Mouse (Mus musculus) MEL (cell line): ENCODE results near the gene Glod5. TPM values are rescaled to one million over a fixed set of nuclear protein-coding genes. Genes with fewer than 3 reads are reported as not detected.

Source experiments
- DNase-seq: peaks from one replicate; pipeline ENCODE4 v3.0.0; 2011; ENCODE audit warnings: low read depth, low spot score
- H3K27ac ChIP-seq: 2 replicates; pipeline ENCODE4 v1.5.1; 2012; ENCODE audit warnings: low read depth, mild to moderate bottlenecking, control low read depth, low read length, moderate library complexity; ENCODE audit not compliant: control insufficient read depth
- H3K27me3 ChIP-seq, 2 experiments: fragments of 150-350 bp in 1 of 2; sonication (generic) in 1 of 2; 2 replicates each; pipeline ENCODE4 v1.6.1; 2012; ENCODE audit warnings: low read length in 2 of 2, mild to moderate bottlenecking in 2 of 2, improper control_type of control experiment in 1 of 2, moderate library complexity in 1 of 2; ENCODE audit not compliant: insufficient read depth in 2 of 2, control insufficient read depth in 1 of 2
- H3K36me3 ChIP-seq, 2 experiments: 2 replicates each; pipeline ENCODE4 v1.6.1; 2012 to 2014; ENCODE audit warnings: low read length in 2 of 2, improper control_type of control experiment in 1 of 2, inconsistent platforms in 1 of 2, mild to moderate bottlenecking in 1 of 2; ENCODE audit not compliant: insufficient read depth in 2 of 2, control insufficient read depth in 1 of 2
- H3K4me1 ChIP-seq, 2 experiments: fragments of 150-350 bp in 1 of 2; sonication (generic) in 1 of 2; 2 replicates each; pipeline ENCODE4 v1.6.1; 2012; ENCODE audit warnings: low read length in 2 of 2, improper control_type of control experiment in 1 of 2, mild to moderate bottlenecking in 1 of 2; ENCODE audit not compliant: insufficient read depth in 2 of 2, control insufficient read depth in 1 of 2
- H3K4me3 ChIP-seq, 2 experiments: fragments of 150-350 bp in 1 of 2; sonication (generic) in 1 of 2; 2 replicates each; pipeline ENCODE4 v1.5.1; 2012; ENCODE audit warnings: low read depth in 2 of 2, low read length in 2 of 2, mild to moderate bottlenecking in 2 of 2, moderate library complexity in 2 of 2, control low read depth in 1 of 2, improper control_type of control experiment in 1 of 2; ENCODE audit not compliant: control insufficient read depth in 1 of 2, insufficient read depth in 1 of 2
- H3K79me2 ChIP-seq: 2 replicates; pipeline ENCODE4 v1.6.1; 2012; ENCODE audit warnings: mild to moderate bottlenecking, low read length, moderate library complexity; ENCODE audit not compliant: control insufficient read depth, poor library complexity, insufficient read depth
- H3K9ac ChIP-seq: 2 replicates; pipeline ENCODE4 v1.6.1; 2012; ENCODE audit warnings: low read depth, mild to moderate bottlenecking, control low read depth, low read length, moderate library complexity; ENCODE audit not compliant: control insufficient read depth, poor library complexity, severe bottlenecking
- H3K9me3 ChIP-seq: fragments of 150-350 bp; sonication (generic); replicated peaks from 2 replicates; pipeline ENCODE4 v1.6.1; 2012; ENCODE audit warnings: mild to moderate bottlenecking, low read length, improper control_type of control experiment, moderate library complexity; ENCODE audit not compliant: insufficient read depth
- BHLHE40 ChIP-seq: IDR thresholded peaks from 2 replicates; pipeline ENCODE4 v1.6.1; 2012; ENCODE audit warnings: low read depth, mild to moderate bottlenecking, inconsistent platforms, low read length, improper control_type of control experiment, borderline replicate concordance
- CHD1 ChIP-seq: IDR thresholded peaks from 2 replicates; pipeline ENCODE4 v1.6.1; 2012; ENCODE audit warnings: low read depth, mild to moderate bottlenecking, inconsistent platforms, low read length, improper control_type of control experiment
- CTCF ChIP-seq, 3 experiments: IDR thresholded peaks in 2 of 3; conservative IDR thresholded peaks in 1 of 3; 2 replicates each; pipeline ENCODE4 v1.5.1; 2011 to 2012; ENCODE audit warnings: low read length in 3 of 3, low read depth in 2 of 3, mild to moderate bottlenecking in 2 of 3, improper control_type of control experiment in 1 of 3, inconsistent platforms in 1 of 3, mixed read lengths in 1 of 3, moderate library complexity in 1 of 3; ENCODE audit not compliant: control insufficient read depth in 1 of 3, insufficient read depth in 1 of 3, poor library complexity in 1 of 3, severe bottlenecking in 1 of 3
- ELF1 ChIP-seq: IDR thresholded peaks from 2 replicates; pipeline ENCODE4 v1.6.1; 2014; ENCODE audit warnings: low read depth, mild to moderate bottlenecking, inconsistent platforms, low read length, improper control_type of control experiment, moderate library complexity
- MEF2A ChIP-seq: IDR thresholded peaks from 2 replicates; pipeline ENCODE4 v1.6.1; 2014; ENCODE audit warnings: low read depth, mild to moderate bottlenecking, inconsistent platforms, low read length, improper control_type of control experiment; ENCODE audit not compliant: poor library complexity, insufficient replicate concordance, severe bottlenecking; ENCODE audit errors: extremely low read depth
- MXI1 ChIP-seq: IDR thresholded peaks from 2 replicates; pipeline ENCODE4 v1.6.1; 2011; ENCODE audit warnings: mild to moderate bottlenecking, low read depth, low read length, improper control_type of control experiment
- NELFE ChIP-seq: IDR thresholded peaks from 2 replicates; pipeline ENCODE4 v1.6.1; 2011; ENCODE audit warnings: low read depth, low read length, improper control_type of control experiment
- POLR2AphosphoS5 ChIP-seq: IDR thresholded peaks from 2 replicates; pipeline ENCODE4 v1.6.1; 2012; ENCODE audit warnings: low read depth, borderline replicate concordance, mild to moderate bottlenecking, inconsistent platforms, low read length, moderate library complexity, mixed read lengths
- RAD21 ChIP-seq: IDR thresholded peaks from 2 replicates; pipeline ENCODE4 v1.6.1; 2011; ENCODE audit warnings: mild to moderate bottlenecking, low read depth, low read length, improper control_type of control experiment
- SMC3 ChIP-seq: IDR thresholded peaks from 2 replicates; pipeline ENCODE4 v1.6.1; 2011; ENCODE audit warnings: low read depth, low read length, improper control_type of control experiment
- ZC3H11A ChIP-seq: IDR thresholded peaks from 2 replicates; pipeline ENCODE4 v1.6.1; 2012; ENCODE audit warnings: low read depth, mild to moderate bottlenecking, inconsistent platforms, low read length, improper control_type of control experiment
- ZKSCAN1 ChIP-seq: IDR thresholded peaks from 2 replicates; pipeline ENCODE4 v1.6.1; 2012; ENCODE audit warnings: low read depth, mild to moderate bottlenecking, inconsistent platforms, low read length, improper control_type of control experiment, moderate library complexity
- ZNF384 ChIP-seq: IDR thresholded peaks from 2 replicates; pipeline ENCODE4 v1.6.1; 2012; ENCODE audit warnings: low read depth, mild to moderate bottlenecking, inconsistent platforms, low read length, improper control_type of control experiment
- polyA plus RNA-seq, 2 experiments: library from polyadenylated mRNA; stranded (reverse) in 1 of 2; unstranded in 1 of 2; fragments of >175 nt in 1 of 2; fragments of >200 nt in 1 of 2; gene quantifications; 2 replicates each; pipeline versions ENCODE4 v1.2.1 to v1.2.4; 2012; ENCODE audit warnings: low replicate concordance in 2 of 2, low read depth in 1 of 2; ENCODE audit not compliant: insufficient read length in 2 of 2, insufficient read depth in 1 of 2, missing spikeins in 1 of 2
- total RNA-seq: library from RNA; depleted of rRNA; stranded (reverse); fragments of 300-350 nt; gene quantifications from 2 replicates; pipeline ENCODE4 v1.2.3, GENCODE M21; 2012

Gene Glod5
- total and polyA plus RNA-seq, 3 experiments, result 0.11 TPM; not detected in 2

DNA sequence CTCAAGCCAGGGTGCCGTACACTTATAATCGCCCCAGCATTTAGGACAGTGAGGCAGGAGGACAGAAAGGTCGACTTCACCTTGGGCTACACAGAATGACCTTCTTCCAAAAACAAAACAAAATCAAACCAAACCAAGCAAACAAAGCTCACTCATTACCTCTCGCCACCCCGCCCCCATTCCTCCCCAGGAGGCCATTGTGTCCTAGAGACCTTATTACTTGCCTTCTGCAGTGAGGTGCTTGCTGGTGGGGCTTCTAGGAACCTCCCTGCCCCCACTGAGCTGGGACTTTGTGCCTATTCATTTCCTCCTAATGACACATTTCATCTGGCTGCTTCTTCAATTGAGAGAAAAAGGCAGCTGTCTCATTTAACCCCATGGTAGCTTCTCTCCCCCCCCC, 9.7 kb downstream of the Glod5 start:
- Histone ChIP-seq H3K9me3 (no peaks in the 10 kb centered on the region), H3K4me3 (no peak overlapping the region), H3K36me3 (peaks cover 0 to 6% of the 10 kb centered on the region in 2 experiments; a peak in 3 of 4 replicates), H3K4me1 (peaks cover 0 to 13% of the 10 kb centered on the region in 2 experiments; a peak in 2 of 4 replicates), H3K27me3 (no peaks in the 10 kb centered on the region), H3K79me2 (no peaks in the 10 kb centered on the region), H3K9ac (no peak overlapping the region), H3K27ac (no peak overlapping the region)
- TF ChIP-seq NELFE (no peak), ELF1 (no peak), ZNF384 (no peak), MEF2A (no peak)
- no peak for DNase-seq

- no peaks in the 10 kb centered on the region for H3K79me2 ChIP-seq
- no peak for DNase-seq
- H3K4me1 ChIP-seq, result 0 out of 4 replicates have a peak, but pooled peaks cover 0 to 4% of the 10 kb centered on the region in 2 experiments
- H3K4me3 ChIP-seq, result no peak overlapping the region
- H3K9ac ChIP-seq, result no peak overlapping the region
- no peaks in the 10 kb centered on the region for H3K9me3 ChIP-seq
- no peak overlapping the region for H3K27ac ChIP-seq
- TF ChIP-seq POLR2AphosphoS5, result no peak
- peak in 1 of 3 experiments; percentile 17; a peak in 1 of 6 replicates for TF ChIP-seq CTCF (IDR thresholded peaks at IDR 0.05 in 2 of 3, conservative IDR thresholded peaks at IDR 0.05 in 1 of 3; ENCODE audit: control insufficient read depth in 1 of 3, insufficient read depth in 1 of 3, low read depth in 2 of 3, low read length in 3 of 3, poor library complexity in 1 of 3, severe bottlenecking in 1 of 3)
- no peak for TF ChIP-seq BHLHE40
- TF ChIP-seq SMC3, result peak; percentile 20
- TF ChIP-seq ZC3H11A, result peak; percentile 43
- TF ChIP-seq ZKSCAN1, result no peak
- TF ChIP-seq RAD21, result peak; percentile 40
- no peak for TF ChIP-seq CHD1
- TF ChIP-seq MEF2A, result no peak
- TF ChIP-seq NELFE, result no peak
- H3K27me3 ChIP-seq, result no peaks in the 10 kb centered on the region
- peaks cover 0 to 2% of the 10 kb centered on the region in 2 experiments; a peak in 3 of 4 replicates for H3K36me3 ChIP-seq
Observed at GRCm38 (mm10) chrX:8002971-8003370, 15.3 kb downstream of the Glod5 start.

GRCm38 (mm10) chrX:8002001-8002400, 16.3 kb downstream of the Glod5 start:
- no peak for TF ChIP-seq MXI1
- H3K4me3 ChIP-seq, result no peak overlapping the region
- no peaks in the 10 kb centered on the region for H3K9me3 ChIP-seq
- H3K27me3 ChIP-seq, result no peaks in the 10 kb centered on the region
- H3K4me1 ChIP-seq, result 0 out of 4 replicates have a peak, but pooled peaks cover 0 to 4% of the 10 kb centered on the region in 2 experiments
- no peak for DNase-seq
- no peaks in the 10 kb centered on the region for H3K79me2 ChIP-seq
- H3K36me3 ChIP-seq, result peaks cover 0 to 2% of the 10 kb centered on the region in 2 experiments; a peak in 3 of 4 replicates
- no peak overlapping the region for H3K27ac ChIP-seq
- no peak overlapping the region for H3K9ac ChIP-seq
